Mouse (Mus musculus): ENCODE results near the gene Iqgap2.

The Iqgap2 gene

DNA sequence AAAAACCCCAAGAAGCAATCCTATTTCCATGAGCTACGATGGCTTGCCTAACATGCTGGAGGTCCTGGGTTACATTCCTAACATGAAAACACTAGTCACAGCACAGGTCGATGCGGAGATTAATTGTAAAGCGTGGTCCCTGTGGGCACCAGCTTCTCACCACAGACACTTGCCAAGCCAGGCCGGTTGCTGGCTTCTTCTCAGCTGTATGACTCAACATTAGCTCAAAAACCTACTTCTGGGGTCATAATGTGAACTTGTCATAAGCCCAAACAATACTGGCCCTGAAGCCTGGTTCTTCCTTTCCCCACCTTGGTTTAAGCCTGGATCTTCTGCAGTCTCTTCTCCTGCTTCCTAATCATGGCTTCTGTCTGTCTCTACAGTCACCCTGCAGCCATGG lies 306.8 kb downstream of the Iqgap2 start:
- DNase-seq (ENCODE audit: low spot score in 2 of 2) = peak in 1 of 2 experiments; percentile 42

- DNase-seq (ENCODE audit: low spot score in 2 of 2) = no peak
Measured at GRCm38 (mm10) chr13:95583237-95584189, 308.2 kb downstream of the Iqgap2 start.

GRCm38 (mm10) chr13:95581850-95582249 lies 309.9 kb downstream of the Iqgap2 start:
- DNase-seq (ENCODE audit: low spot score in 2 of 2) = no peak

GRCm38 (mm10) chr13:95578016-95578697 lies 313.6 kb downstream of the Iqgap2 start:
- DNase-seq (ENCODE audit: low spot score in 2 of 2) = no peak

Data from spleen, postnatal 4 days (tissue).